Mouse (Mus musculus): ENCODE data around the gene A530016L24Rik. TPM values are rescaled to one million over a fixed set of nuclear protein-coding genes. Genes with fewer than 3 reads are reported as not detected.

The A530016L24Rik gene
- polyA plus RNA-seq, 1 experiment: 0.35 TPM

- Histone ChIP-seq H3K27me3 (ENCODE audit: control insufficient read depth, insufficient read depth, low read length) (no peaks in the 10 kb centered on the region), H3K4me1 (ENCODE audit: control insufficient read depth, insufficient read depth, low read length) (peaks cover 7% of the 10 kb centered on the region)
- TF ChIP-seq POLR2A (IDR thresholded peaks at IDR 0.05; ENCODE audit: control insufficient read depth, low read depth, low read length): no peak
- TF ChIP-seq CTCF (IDR thresholded peaks at IDR 0.05; ENCODE audit: control insufficient read depth, insufficient read depth, insufficient replicate concordance, low read depth, low read length): no peak
These were observed 60.0 kb downstream of the A530016L24Rik start for GRCm38 (mm10) chr12:112549287-112549686.

More at GRCm38 (mm10) chr12:112549287-112549686, 60.0 kb downstream of the A530016L24Rik start:
- Histone ChIP-seq H3K4me3 (ENCODE audit: control insufficient read depth, low read depth, low read length) (no peak overlapping the region), H3K27ac (ENCODE audit: control insufficient read depth, insufficient read depth, low read depth, low read length) (no peak overlapping the region), H3K36me3 (ENCODE audit: control insufficient read depth, insufficient read depth, low read length) (no peaks in the 10 kb centered on the region)

Other genes starting within 250 kb of the A530016L24Rik start
- 2.1 and 2.5 TPM in 2 replicates for gene Tmem179, start 27.3 kb downstream of the A530016L24Rik start, polyA plus RNA-seq (2012; rRNA removed)
- 2.9 TPM in 2 replicates for gene Inf2, start 99.3 kb downstream of the A530016L24Rik start, polyA plus RNA-seq (2012; rRNA removed)
- gene Adssl1, start 130.6 kb downstream of the A530016L24Rik start, polyA plus RNA-seq (2012; rRNA removed): 7.9 and 8.9 TPM in 2 replicates
- 36.0 and 41.7 TPM in 2 replicates for gene Siva1, start 155.2 kb downstream of the A530016L24Rik start, polyA plus RNA-seq (2012; rRNA removed)
- gene Akt1, start 185.4 kb downstream of the A530016L24Rik start, polyA plus RNA-seq (2012; rRNA removed): 28.3 and 29.1 TPM in 2 replicates
- gene Zbtb42, start 189.4 kb downstream of the A530016L24Rik start, polyA plus RNA-seq (2012; rRNA removed): 49.9 and 55.5 TPM in 2 replicates
- 27.4 and 28.8 TPM in 2 replicates for gene Cep170b, start 231.0 kb downstream of the A530016L24Rik start, polyA plus RNA-seq (2012; rRNA removed)